Mouse (Mus musculus) kidney, postnatal 14 days (tissue): ENCODE data around the gene Hoxa2.

ENCODE experiments used
- DNase-seq: peaks from one replicate; pipeline ENCODE4 v3.0.0; 2022; ENCODE audit warnings: mixed read lengths

Hoxa2 gene

GRCm38 (mm10) chr6:52163366-52164031, 1.1 kb downstream of the Hoxa2 start:
- peak; percentile 27 for DNase-seq

- DNase-seq: no peak
Observed at GRCm38 (mm10) chr6:52162611-52163365, 1.8 kb downstream of the Hoxa2 start.

DNA sequence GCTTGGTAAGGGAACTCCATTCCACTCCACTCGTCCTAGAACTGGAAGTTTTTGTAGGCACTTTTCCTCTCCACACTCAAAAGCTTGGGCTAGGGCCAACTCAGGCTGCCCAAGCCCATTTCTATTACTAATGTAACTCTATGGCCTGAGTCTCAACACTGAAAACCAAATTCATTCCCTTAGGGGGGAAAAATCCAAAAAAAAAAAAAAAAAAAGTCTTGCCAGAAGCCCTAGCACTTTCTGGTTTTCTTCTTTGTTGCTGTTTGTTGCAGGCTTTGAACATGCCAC, 2.6 kb downstream of the Hoxa2 start:
- DNase-seq: peak; percentile 44

DNA sequence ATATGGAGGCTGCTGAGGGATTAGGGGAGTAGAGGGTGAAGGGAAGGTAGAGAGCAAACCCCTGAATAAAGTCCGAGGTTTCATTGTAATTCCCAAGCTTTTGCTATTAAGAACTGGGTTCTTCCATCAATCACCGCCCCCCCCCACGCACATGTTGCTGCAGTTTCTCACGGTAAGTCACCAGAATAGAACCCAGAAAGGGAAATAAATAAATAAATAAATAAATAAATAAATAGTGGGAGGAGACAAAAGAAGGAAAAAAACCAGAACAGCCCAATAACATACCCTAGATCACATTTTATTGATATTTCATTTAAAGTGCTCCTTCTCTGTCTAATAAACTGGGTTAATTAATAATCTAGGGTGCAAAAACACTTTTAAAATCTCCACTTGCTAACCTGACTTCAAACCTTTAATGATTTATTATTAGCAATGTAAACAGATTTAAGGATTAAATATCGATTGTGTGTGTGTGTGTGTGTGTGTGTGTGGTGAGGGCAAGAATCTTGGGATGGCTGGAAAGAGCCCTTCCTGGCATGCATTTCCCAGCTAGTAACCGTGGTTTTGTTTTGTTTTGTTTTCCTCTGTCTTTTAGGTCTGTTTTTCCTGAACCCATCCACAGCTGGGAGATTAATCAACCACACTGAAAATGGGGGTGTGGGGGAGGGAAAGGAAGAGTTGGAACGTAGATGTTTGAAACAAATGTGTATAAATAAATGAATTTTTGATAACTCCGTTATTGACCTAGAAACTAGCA, 3.1 kb downstream of the Hoxa2 start:
- no peak for DNase-seq

GRCm38 (mm10) chr6:52160511-52161335, 3.9 kb downstream of the Hoxa2 start:
- DNase-seq: peak; percentile 82

GRCm38 (mm10) chr6:52159979-52160378, 4.7 kb downstream of the Hoxa2 start:
- peak; percentile 53 for DNase-seq

DNA sequence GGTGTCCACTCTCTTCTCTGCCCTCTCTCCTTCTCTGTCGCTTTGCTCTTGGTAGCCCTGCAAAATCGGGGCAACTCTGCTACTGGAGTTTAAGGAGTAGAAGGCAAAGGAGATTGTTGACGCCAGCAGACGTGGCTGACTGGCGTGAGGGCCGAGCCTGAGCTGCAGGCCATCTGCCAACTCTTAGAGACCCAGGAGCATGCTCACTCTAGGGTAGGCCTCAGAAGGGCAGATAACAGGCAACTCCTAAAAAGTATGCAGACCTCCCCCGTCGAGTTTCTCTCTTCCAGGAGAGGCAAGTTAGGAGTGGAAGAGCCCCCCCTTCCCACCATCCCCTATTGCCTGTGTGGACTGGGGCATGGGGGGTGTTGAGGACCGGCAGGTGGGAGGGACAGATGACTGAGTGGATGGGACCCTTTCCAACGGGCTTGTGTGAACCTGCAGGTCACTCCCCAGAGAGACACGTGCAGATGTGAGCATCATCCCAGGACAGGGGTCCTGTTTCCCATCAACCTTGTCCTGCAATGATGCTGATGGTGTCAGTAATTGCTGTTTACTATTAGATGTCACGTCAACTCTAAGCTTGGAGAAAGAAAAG, 5.4 kb downstream of the Hoxa2 start:
- peak; percentile 61 for DNase-seq

DNA sequence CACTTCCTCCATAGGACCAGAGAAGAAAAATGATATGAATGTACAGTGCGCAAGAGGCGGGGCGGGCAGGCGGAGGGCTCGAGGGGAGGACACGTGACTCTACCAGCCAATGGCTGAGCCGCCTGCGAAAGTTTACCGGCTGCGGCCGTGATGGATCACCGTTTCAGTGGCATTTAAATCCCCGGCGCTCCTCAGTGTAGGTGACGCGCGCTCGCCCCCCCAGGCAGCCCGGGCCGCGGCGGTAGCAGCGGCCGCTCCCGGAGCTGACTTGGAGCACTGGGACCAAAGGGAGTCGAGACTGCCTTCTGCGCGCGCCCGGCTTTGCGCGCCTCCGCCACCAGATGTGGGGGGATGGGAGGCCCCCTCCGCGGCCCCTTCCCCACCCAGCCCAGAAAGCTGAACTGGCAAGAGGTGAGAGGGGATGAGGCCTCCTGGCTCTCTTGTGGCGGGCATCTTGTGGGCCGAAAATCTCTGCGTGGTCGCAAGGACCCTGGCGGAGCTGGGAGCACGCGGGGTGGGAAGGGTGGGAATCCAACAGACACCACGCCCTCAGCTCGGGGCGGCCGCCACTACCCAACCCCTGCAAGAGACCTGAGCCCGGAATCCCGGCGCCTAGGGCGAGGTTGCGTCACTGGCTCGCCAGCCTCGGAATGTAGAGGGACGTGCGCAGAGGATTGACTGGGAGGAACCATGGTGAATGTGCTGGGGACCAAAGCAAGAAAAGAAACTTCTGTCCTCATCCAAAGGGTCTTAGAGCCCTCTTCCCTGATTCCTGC, 6.2 kb downstream of the Hoxa2 start, which contains the start of gene Hoxa1:
TSS of gene Hoxa1 (minus strand) at position 42 of the 776 bp plus-strand sequence.
- DNase-seq: peak; percentile 93

DNA sequence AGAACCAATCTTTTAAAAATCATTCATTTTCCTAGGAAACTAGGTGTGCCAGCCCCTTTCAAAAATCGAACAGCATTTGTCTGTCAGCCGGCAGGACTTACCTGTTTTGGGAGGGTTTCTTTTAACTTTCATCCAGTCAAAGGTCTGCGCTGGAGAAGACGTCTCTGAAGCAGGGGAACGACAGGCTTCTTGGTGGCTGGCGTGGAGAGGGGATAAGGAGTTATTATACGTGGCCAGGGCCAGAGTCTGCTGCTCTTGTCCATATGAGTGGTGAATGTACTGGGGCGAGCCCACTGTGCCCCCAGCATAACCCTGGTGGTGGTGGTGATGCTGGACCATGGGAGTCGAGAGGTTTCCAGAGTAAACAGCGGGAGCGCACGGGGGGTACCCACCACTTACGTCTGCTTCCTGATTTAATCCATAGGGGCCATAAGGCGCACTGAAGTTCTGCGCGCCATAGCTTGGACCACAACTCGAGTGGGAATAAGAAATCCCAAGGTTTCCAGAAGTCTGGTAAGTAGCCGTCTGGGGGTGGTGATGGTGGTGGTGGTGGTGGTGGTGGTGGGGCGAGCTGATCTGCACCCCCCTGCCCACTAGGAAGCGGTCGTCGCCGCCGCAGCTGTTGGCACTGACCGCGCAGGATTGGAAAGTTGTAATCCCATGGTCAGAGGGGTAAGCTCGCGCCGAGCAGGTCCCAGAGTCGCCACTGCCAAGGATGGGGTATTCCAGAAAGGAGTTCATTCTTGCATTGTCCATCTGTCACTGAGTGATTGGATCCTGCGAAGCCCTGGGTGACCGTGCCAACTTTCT, 7.0 kb downstream of the Hoxa2 start:
- DNase-seq: no peak

DNA sequence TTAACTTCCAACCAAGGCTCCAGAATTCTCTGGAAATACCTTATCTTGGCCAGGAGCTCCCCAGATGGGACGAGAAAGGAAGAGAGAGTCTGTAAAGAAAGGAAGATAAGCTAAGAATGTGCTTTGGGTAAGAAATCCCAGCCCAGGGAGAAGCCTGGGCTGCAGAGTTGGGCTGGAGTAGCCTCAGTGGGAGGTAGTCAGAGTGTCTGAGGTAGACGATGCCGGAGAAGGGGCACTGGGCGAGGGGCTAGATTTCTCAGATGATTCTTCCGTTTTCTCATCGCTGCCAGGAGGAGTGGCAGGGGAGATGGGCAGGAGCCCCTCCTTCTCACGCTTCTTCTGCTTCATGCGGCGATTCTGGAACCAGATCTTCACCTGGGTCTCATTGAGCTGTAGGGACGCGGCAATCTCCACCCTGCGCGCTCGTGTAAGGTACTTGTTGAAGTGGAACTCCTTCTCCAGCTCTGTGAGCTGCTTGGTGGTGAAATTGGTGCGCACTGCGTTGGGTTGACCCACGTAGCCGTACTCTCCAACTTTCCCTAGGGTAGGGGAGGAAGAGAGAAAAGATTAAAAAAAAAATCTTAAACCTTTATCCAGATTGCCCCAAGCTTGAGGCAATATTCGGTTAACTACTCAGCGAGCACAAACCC, 8.0 kb downstream of the Hoxa2 start:
- no peak for DNase-seq

DNA sequence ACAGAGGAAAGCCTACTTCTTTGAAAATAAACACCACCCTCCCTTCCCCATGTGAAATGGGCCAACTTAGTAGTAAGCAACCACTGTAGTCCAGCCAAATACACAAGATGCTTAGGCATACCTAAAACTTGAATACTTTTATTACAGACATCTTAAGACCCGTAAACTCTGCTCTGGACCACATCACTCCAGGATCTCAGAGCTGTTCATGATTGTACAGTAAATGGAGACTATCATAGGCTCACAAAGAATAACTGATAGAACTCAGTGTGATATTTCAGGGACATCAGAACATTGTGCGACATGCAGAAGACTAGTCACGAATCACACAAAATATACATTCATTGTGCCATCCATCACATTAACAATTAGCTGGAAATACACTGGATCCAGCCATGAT, 9.2 kb downstream of the Hoxa2 start:
- no peak for DNase-seq

DNA sequence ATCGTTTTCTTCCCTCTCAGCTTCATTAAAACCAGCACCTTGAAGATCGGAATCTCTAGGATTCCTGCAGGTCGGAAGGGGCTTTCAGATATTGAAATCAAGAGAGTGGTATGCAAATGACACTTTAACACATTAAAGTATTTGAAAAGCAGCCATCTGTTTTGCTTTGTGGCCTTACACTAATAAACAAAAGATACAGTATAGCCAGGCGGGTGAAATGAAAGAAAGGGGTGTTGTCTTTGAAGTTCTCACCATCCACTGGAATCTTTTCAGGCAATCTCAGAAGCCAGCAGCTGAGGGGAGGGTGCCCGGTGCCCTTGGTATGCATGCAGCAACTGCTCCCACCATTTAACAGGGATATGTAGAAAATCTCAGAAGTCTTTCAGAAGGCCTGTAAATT, 10.6 kb downstream of the Hoxa2 start:
- no peak for DNase-seq

- no peak for DNase-seq
Observed at GRCm38 (mm10) chr6:52153270-52153669, 11.4 kb downstream of the Hoxa2 start.

DNA sequence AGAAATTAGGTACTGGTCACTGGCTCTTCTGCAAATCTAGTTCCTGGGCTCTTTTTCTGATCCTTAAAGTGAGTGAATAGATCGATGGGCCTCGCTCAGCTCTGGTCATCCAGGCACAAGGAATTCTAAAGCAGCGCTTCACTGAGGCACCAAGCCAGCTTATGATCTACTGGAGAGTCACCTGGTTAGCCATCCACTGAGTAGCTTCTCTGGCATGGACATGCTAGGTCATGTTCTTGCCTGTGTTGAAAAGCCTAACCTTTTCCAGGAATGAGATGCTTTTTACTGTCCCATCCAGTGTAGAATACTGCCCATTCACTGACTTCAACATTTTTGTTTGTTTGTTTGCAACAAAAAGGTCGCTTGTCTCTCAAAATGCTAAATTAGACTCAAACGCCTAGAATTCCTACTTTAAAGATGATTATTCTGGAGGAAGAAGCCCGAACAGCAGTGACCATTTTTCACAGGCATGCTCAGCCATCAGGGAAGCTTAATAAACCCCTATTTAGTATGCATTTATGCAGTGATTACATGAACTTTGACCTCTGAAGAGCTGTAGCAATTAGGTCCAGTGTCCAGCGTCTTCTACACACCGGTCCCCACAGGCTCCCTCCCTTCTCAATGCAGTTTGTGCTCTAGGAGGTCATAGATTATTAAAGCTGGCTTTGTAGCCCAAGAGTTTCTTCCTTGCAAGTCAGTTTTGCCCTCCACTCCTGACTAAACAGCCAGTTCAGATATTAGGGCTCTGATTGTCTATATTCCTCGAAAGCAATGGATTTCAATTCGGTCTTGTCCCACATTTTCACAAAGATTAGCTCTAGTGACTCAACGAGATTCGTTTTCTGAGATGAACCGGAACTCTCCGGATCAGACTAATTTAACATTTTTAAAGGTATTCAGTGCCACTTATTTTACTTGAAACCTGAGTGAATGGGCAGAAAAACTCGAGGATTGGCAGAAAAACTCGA, 12.1 kb downstream of the Hoxa2 start:
- no peak for DNase-seq

GRCm38 (mm10) chr6:52151571-52151970, 13.1 kb downstream of the Hoxa2 start:
- no peak for DNase-seq

GRCm38 (mm10) chr6:52150401-52150966, 14.1 kb downstream of the Hoxa2 start:
- DNase-seq: no peak

DNA sequence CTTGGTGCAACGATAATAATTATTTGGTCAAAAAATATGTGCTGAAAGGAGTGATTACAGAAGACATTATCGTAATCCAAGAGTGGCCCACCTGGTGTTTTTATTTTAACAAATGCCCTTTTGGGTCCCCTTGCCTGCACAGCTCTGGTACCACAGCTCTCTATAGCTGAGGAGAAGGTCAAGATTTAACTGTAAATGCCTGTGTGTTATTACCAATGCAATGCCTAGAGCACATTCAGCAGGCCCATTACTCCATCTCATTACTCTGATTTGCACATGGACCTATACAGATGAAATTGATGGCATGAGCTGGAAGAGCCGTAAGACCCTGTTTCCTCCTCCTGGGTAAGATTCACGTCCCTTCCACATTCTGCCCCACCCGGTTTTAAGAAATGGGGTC, 25.5 kb downstream of the Hoxa2 start:
- no peak for DNase-seq

DNA sequence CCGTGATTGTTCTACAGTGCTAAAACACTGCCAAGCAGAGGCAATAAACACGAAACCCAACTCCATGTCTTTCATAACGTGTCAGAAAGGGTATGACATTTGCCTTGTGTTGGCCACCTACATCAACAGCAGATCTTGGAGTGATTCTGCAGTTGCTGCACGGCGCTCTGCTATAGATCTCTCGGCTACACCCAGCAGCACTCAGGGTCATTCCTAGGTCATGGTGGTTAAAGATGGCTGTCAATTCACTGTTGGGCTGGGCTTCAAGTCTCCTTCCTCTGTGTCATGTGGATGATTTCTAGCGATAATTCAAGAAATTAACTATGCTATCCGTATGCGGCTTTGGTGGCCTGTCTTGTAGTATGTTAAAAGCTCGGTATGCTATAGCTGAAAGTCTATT, 26.1 kb downstream of the Hoxa2 start:
- DNase-seq: no peak
